In the genomic region with DNA sequence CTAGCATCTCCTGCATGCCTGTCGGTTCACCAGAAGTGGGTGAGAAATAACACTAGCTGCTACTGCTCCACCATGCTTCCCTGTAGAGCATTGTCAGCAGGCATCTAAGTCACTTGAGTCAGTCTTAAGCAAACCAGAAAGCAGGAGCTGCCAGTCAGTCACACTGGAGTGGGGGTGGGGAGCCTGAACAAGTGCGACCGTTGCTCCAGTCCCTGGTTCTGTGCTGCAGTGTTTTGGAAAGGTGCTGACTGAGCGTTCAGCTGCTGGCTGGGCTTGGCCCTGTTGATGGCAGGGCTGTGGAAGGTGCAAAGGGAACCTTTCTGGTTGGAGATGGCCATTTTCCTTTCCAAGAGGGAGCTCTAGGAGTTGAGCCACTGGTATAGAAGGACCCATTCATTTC, we compare ENCODE assay signal across 33 mouse cellular contexts. TPM values are rescaled to one million over a fixed set of nuclear protein-coding genes. Genes with fewer than 3 reads are reported as not detected.
DNase-seq lines count a peak whose midpoint lies in the region; ATAC-seq and TF ChIP-seq lines count a peak whose summit lies in the region.
"Had no signal": no experiment of that assay in that cellular context is flagged by ENCODE, and none has a peak within 500 bp of the region (broad histone marks: within the 10 kb centered on the region; RNA-seq: fewer than 3 reads in every experiment).

No protein-coding gene starts in this region.

- H3K27ac ChIP-seq in heart, embryonic 12.5 days (ENCODE audit: poor library complexity, severe bottlenecking) = no peak overlapping the region
- H3K27ac ChIP-seq in liver, adult 2 months (replicated peaks; ENCODE audit: insufficient read depth, low read depth, low read length) = no peak overlapping the region
- no peak overlapping the region for H3K27ac ChIP-seq in liver, postnatal 0 days (ENCODE audit: low read depth)
- no peak overlapping the region for H3K27ac ChIP-seq in midbrain, embryonic 10.5 days (replicated peaks)
- H3K27ac ChIP-seq: embryonic facial prominence, embryonic 10.5 days; embryonic facial prominence, embryonic 13.5 days; forebrain, embryonic 12.5 days; forebrain, embryonic 15.5 days; heart, adult 2 months; hindbrain, embryonic 15.5 days had no signal

- TF ChIP-seq POLR2A in liver, adult 2 months (IDR thresholded peaks at IDR 0.05; ENCODE audit: extremely low read depth, insufficient read depth, low read length) = no peak

- peaks cover 50% of the 10 kb centered on the region for H3K4me1 ChIP-seq in heart, embryonic 12.5 days (replicated peaks)
- peaks cover 3% of the 10 kb centered on the region; the same call in 1 of the 2 replicates for H3K4me1 ChIP-seq in liver, adult 2 months (ENCODE audit: control insufficient read depth, insufficient read depth, low read length)
- H3K4me1 ChIP-seq in liver, postnatal 0 days (ENCODE audit: insufficient read depth) = no peaks in the 10 kb centered on the region
- H3K4me1 ChIP-seq in midbrain, embryonic 10.5 days = peaks cover 4% of the 10 kb centered on the region; the same call in 1 of the 2 replicates
- H3K4me1 ChIP-seq: embryonic facial prominence, embryonic 13.5 days; forebrain, embryonic 12.5 days had no signal

- WGBS in heart, embryonic 12.5 days = 41% methylated on average over 4 of the region's 4 CpGs
- WGBS in liver, adult 2 months = 60% methylated on average over 4 of the region's 4 CpGs
- 68% methylated on average over 4 of the region's 4 CpGs for WGBS in liver, postnatal 0 days (ENCODE audit: insufficient replicate concordance)
- WGBS in midbrain, embryonic 10.5 days = 81% methylated on average over 4 of the region's 4 CpGs

- H3K9ac ChIP-seq in heart, embryonic 12.5 days = 0 out of 2 replicates have a peak overlapping the region, but pooled peaks have one; percentile 14
- no peak overlapping the region for H3K9ac ChIP-seq in liver, adult 2 months (ENCODE audit: low read depth, low read length)
- H3K9ac ChIP-seq in liver, postnatal 0 days (replicated peaks) = no peak overlapping the region
- H3K9ac ChIP-seq: embryonic facial prominence, embryonic 13.5 days; forebrain, embryonic 12.5 days; forebrain, embryonic 15.5 days; hindbrain, embryonic 15.5 days had no signal

- H3K4me3 ChIP-seq in heart, embryonic 12.5 days = no peak overlapping the region
- no peak overlapping the region for H3K4me3 ChIP-seq in liver, adult 2 months (ENCODE audit: insufficient read depth, low read depth, low read length)
- H3K4me3 ChIP-seq in liver, postnatal 0 days (ENCODE audit: low read depth, low read length) = no peak overlapping the region
- H3K4me3 ChIP-seq in midbrain, embryonic 10.5 days = no peak overlapping the region
- H3K4me3 ChIP-seq: embryonic facial prominence, embryonic 10.5 days; embryonic facial prominence, embryonic 13.5 days; erythroblast, embryonic 14.5 days; forebrain, embryonic 12.5 days; forebrain, embryonic 15.5 days; heart, adult 2 months; hindbrain, embryonic 15.5 days had no signal

- H3K9me3 ChIP-seq in heart, embryonic 12.5 days (replicated peaks) = no peaks in the 10 kb centered on the region
- no peaks in the 10 kb centered on the region for H3K9me3 ChIP-seq in liver, postnatal 0 days (ENCODE audit: low read length)
- no peaks in the 10 kb centered on the region for H3K9me3 ChIP-seq in midbrain, embryonic 10.5 days (replicated peaks)
- H3K9me3 ChIP-seq: embryonic facial prominence, embryonic 10.5 days; embryonic facial prominence, embryonic 13.5 days; forebrain, embryonic 12.5 days; forebrain, embryonic 15.5 days; G1E; hindbrain, embryonic 15.5 days had no signal

- no peak overlapping the region for H3K4me2 ChIP-seq in heart, embryonic 12.5 days
- H3K4me2 ChIP-seq in liver, postnatal 0 days (ENCODE audit: low read depth, low read length) = no peak overlapping the region
- H3K4me2 ChIP-seq: embryonic facial prominence, embryonic 13.5 days; forebrain, embryonic 12.5 days; forebrain, embryonic 15.5 days; hindbrain, embryonic 15.5 days had no signal

- DNase-seq in heart, adult 8-10 months (ENCODE audit: low spot score) = no peak
- peak; percentile 71 for DNase-seq in liver, adult 2 months (ENCODE audit: extremely low read depth, low read depth, low spot score)
- DNase-seq in liver, postnatal 0 days = no peak
- DNase-seq in naive thymus-derived CD4-positive, alpha-beta T cell, adult 2 months (ENCODE audit: low read depth) = peak; percentile 26
- DNase-seq in midbrain, embryonic 10.5 days (ENCODE audit: low spot score) = no peak
- DNase-seq: adrenal gland, adult 2 months; adrenal gland, postnatal 14 days; B cell, adult 2 months; cerebellum, adult 11 months; cerebellum, adult 2 months; cerebellum, adult 9-11 months; cerebellum, postnatal 36 days; embryo, embryonic 11 days; gastrocnemius, postnatal 25 days; heart, adult 2 months; heart, postnatal 36 days had no signal

- no peaks in the 10 kb centered on the region for H3K27me3 ChIP-seq in heart, embryonic 12.5 days (replicated peaks)
- no peaks in the 10 kb centered on the region for H3K27me3 ChIP-seq in liver, adult 2 months (ENCODE audit: control insufficient read depth, insufficient read depth, low read length)
- no peaks in the 10 kb centered on the region for H3K27me3 ChIP-seq in liver, postnatal 0 days (ENCODE audit: insufficient read depth, low read length)
- H3K27me3 ChIP-seq in midbrain, embryonic 10.5 days (ENCODE audit: low read depth, poor library complexity, severe bottlenecking) = no peaks in the 10 kb centered on the region
- H3K27me3 ChIP-seq: CH12.LX; embryonic facial prominence, embryonic 13.5 days; forebrain, embryonic 12.5 days; forebrain, embryonic 15.5 days; hindbrain, embryonic 15.5 days; Patski had no signal

- H3K36me3 ChIP-seq in heart, embryonic 12.5 days = peaks cover 54% of the 10 kb centered on the region
- no peaks in the 10 kb centered on the region for H3K36me3 ChIP-seq in liver, adult 2 months (ENCODE audit: control insufficient read depth, insufficient read depth, low read length)
- no peaks in the 10 kb centered on the region; the same call in 1 of the 2 replicates for H3K36me3 ChIP-seq in liver, postnatal 0 days (replicated peaks; ENCODE audit: insufficient read depth, low read length)
- peaks cover 62% of the 10 kb centered on the region for H3K36me3 ChIP-seq in midbrain, embryonic 10.5 days
- H3K36me3 ChIP-seq: forebrain, embryonic 15.5 days had no signal

- TF ChIP-seq CTCF in liver, adult 2 months (IDR thresholded peaks at IDR 0.05; ENCODE audit: low read depth, low read length) = no peak
- no peak for TF ChIP-seq CTCF in liver, postnatal 0 days (IDR thresholded peaks at IDR 0.05; ENCODE audit: low read depth)

- TF ChIP-seq EP300 in liver, postnatal 0 days (IDR thresholded peaks at IDR 0.05; ENCODE audit: low read depth) = no peak

- no peaks in the 10 kb centered on the region for H3K79me2 ChIP-seq in liver, adult 2 months (ENCODE audit: control insufficient read depth, insufficient read depth, low read length)

- no peak for ATAC-seq in heart, embryonic 12.5 days (ENCODE audit: insufficient number of reproducible peaks, low FRiP score)
- no peak for ATAC-seq in liver, postnatal 0 days
- ATAC-seq: forebrain, embryonic 15.5 days; intestine, postnatal 0 days; Patski had no signal

RNA-seq across cellular contexts. Expression of a gene that starts 34.1 kb away (rescaled TPM):
- polyA plus RNA-seq in heart, embryonic 12.5 days (2016; fragmentation: Nextera tagmentation; extraction: Ambion mirVana) = 11.9 and 14.0 TPM in 2 replicates
- total RNA-seq in heart, adult 8-10 months (2022) = 10 to 100 TPM in 2 of 4 experiments, 1 to 10 TPM in 2; 5.6 to 11.9 (median 9.8) TPM
- 0.46 and 0.54 TPM in 2 replicates for total RNA-seq in liver, adult 2 months (2014; rRNA removed)
- polyA plus RNA-seq in liver, adult 2 months (2012; rRNA removed) = 0.98 and 1.1 TPM in 2 replicates
- 0.47 and 0.58 TPM in 2 replicates for polyA plus RNA-seq in liver, postnatal 0 days (2015; fragmentation: Nextera tagmentation; extraction: Ambion mirVana)
- 7.0 and 7.7 TPM in 2 replicates for polyA plus RNA-seq in midbrain, embryonic 10.5 days (2016; fragmentation: Nextera tagmentation; extraction: Ambion mirVana)
- polyA plus RNA-seq: erythroblast, embryonic 14.5 days had no signal

RNA-seq across cellular contexts. Expression of a gene that starts 51.5 kb away (rescaled TPM):
- not detected in 2 replicates for polyA plus RNA-seq in heart, embryonic 12.5 days (2016; fragmentation: Nextera tagmentation; extraction: Ambion mirVana)
- not detected for total RNA-seq in heart, adult 8-10 months (2022)
- not detected in 2 replicates for total RNA-seq in liver, adult 2 months (2014; rRNA removed)
- not detected in 2 replicates for polyA plus RNA-seq in liver, adult 2 months (2012; rRNA removed)
- polyA plus RNA-seq in liver, postnatal 0 days (2015; fragmentation: Nextera tagmentation; extraction: Ambion mirVana) = not detected in 2 replicates
- polyA plus RNA-seq in midbrain, embryonic 10.5 days (2016; fragmentation: Nextera tagmentation; extraction: Ambion mirVana) = 26.3 and 30.9 TPM in 2 replicates
- total RNA-seq: adrenal gland, adult 2 months; adrenal gland, postnatal 14 days; adrenal gland, postnatal 4 days; G1E; gastrocnemius, adult 8-10 months; gastrocnemius, postnatal 25 days; heart, adult 2 months; heart, postnatal 36 days had no signal
- polyA plus RNA-seq: adrenal gland, adult 2 months; embryonic facial prominence, embryonic 13.5 days; erythroblast, embryonic 14.5 days; G1E; gonadal fat pad, adult 2 months; heart, adult 2 months; heart, embryonic 14.5 days; heart, postnatal 0 days; intestine, embryonic 14.5 days; intestine, postnatal 0 days had no signal

RNA-seq across cellular contexts. Expression of a gene that starts 57.1 kb away (rescaled TPM):
- polyA plus RNA-seq in heart, embryonic 12.5 days (2016; fragmentation: Nextera tagmentation; extraction: Ambion mirVana) = 24.0 and 25.4 TPM in 2 replicates
- total RNA-seq in heart, adult 8-10 months (2022) = 10 to 100 TPM; 25.2 to 36.4 (median 30.6) TPM
- total RNA-seq in liver, adult 2 months (2014; rRNA removed) = 13.2 and 14.9 TPM in 2 replicates
- polyA plus RNA-seq in liver, adult 2 months (2012; rRNA removed) = 16.5 and 17.6 TPM in 2 replicates
- polyA plus RNA-seq in liver, postnatal 0 days (2015; fragmentation: Nextera tagmentation; extraction: Ambion mirVana) = 5.9 and 6.9 TPM in 2 replicates
- polyA plus RNA-seq in midbrain, embryonic 10.5 days (2016; fragmentation: Nextera tagmentation; extraction: Ambion mirVana) = 26.8 and 27.6 TPM in 2 replicates

Comparison
In these comparisons a context has a peak if more than half of its experiments do, and no peak if none do; other contexts are left out.
1. DNase-seq: peak in liver, adult 2 months (single experiment) and naive thymus-derived CD4-positive, alpha-beta T cell, adult 2 months (single experiment); none in heart, adult 8-10 months (single experiment), liver, postnatal 0 days (single experiment) and midbrain, embryonic 10.5 days (single experiment).
2. RNA of a gene that starts 51.5 kb away (polyA plus RNA-seq): 26.3 to 30.9 TPM in midbrain, embryonic 10.5 days; not detected in heart, embryonic 12.5 days, not detected in liver, adult 2 months and not detected in liver, postnatal 0 days; every median in the first group is over 10 times any median in the second.